Mouse (Mus musculus) hindbrain, embryonic 14.5 days (tissue): ENCODE data around the gene Srf. TPM values are rescaled to one million over a fixed set of nuclear protein-coding genes. Genes with fewer than 3 reads are reported as not detected.

Experiments
- ATAC-seq: fragments of 200-750 bp; cut with Nextera tagmentation; 2 replicates; pipeline ENCODE4 v1.8.0; 2017; ENCODE audit warnings: moderate number of reproducible peaks, mild to moderate bottlenecking, moderate TSS enrichment, moderate library complexity; ENCODE audit not compliant: low FRiP score
- DNase-seq: peaks from one replicate; pipeline ENCODE4 v3.0.0-alpha.2; 2015; ENCODE audit warnings: low spot score
- H3K27ac ChIP-seq: fragments of 300-500 bp; sonication (generic); 2 replicates; pipeline ENCODE4 v1.5.1; 2014; ENCODE audit warnings: mild to moderate bottlenecking, moderate library complexity
- H3K27me3 ChIP-seq: fragments of 300-500 bp; sonication (generic); 2 replicates; pipeline ENCODE4 v1.6.1; 2014; ENCODE audit warnings: mild to moderate bottlenecking, low read length, mixed read lengths; ENCODE audit not compliant: control insufficient read depth, insufficient read depth
- H3K36me3 ChIP-seq: fragments of 300-500 bp; sonication (generic); replicated peaks from 2 replicates; pipeline ENCODE4 v1.6.1; 2014; ENCODE audit not compliant: control insufficient read depth, insufficient read depth
- H3K4me1 ChIP-seq: fragments of 300-500 bp; sonication (generic); replicated peaks from 2 replicates; pipeline ENCODE4 v1.6.1; 2014; ENCODE audit warnings: antibody characterized with exemption, low read length, mixed read lengths; ENCODE audit not compliant: control insufficient read depth, insufficient read depth
- H3K4me2 ChIP-seq: fragments of 300-500 bp; sonication (generic); replicated peaks from 2 replicates; pipeline ENCODE4 v1.6.1; 2014; ENCODE audit warnings: mild to moderate bottlenecking, moderate library complexity
- H3K4me3 ChIP-seq: fragments of 300-500 bp; sonication (generic); replicated peaks from 2 replicates; pipeline ENCODE4 v1.5.1; 2014; ENCODE audit warnings: mild to moderate bottlenecking, low read length
- H3K9ac ChIP-seq: fragments of 300-500 bp; sonication (generic); 2 replicates; pipeline ENCODE4 v1.6.1; 2014
- H3K9me3 ChIP-seq: fragments of 300-500 bp; sonication (generic); 2 replicates; pipeline ENCODE4 v1.6.1; 2016; ENCODE audit warnings: low read length; ENCODE audit not compliant: control insufficient read depth
- WGBS: fragments of 180-500 bp; shearing (Covaris S2); extraction: QIAGEN DNeasy Blood & Tissue Kit; methylation state at CpG from one replicate; pipeline ENCODE4 v1.1.7; 2014; 5-methylcytosine and 5-hydroxymethylcytosine counted together
- polyA plus RNA-seq: library from polyadenylated mRNA; unstranded; fragments of >200 nt; fragmentation: Nextera tagmentation; extraction: Ambion mirVana; gene quantifications from 2 replicates; pipeline ENCODE4 v1.2.1, GENCODE M21; 2014

Gene Srf
- polyA plus RNA-seq, 1 experiment from 2014 or later, result 6.5 TPM

DNA sequence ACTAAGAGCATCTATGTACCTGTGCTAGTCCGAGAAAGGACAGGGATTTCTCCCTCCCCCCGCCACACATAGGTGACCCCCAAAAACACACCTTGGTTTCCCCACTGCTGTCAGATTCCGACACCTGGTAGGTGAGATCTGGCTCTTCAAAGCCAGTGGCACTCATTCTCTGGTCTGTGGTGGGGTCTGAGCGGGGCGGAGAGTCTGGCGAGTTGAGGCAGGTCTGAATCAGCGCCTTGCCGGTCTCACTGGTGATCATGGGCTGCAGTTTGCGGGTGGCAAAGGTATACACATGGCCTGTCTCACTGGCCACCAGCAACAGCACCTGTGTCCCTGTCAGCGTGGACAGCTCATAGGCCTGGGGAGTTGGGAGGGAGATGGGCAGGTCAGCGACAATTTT lies 2.5 kb downstream of the Srf start:
- Histone ChIP-seq H3K27ac (peak overlapping the region; percentile 49; the same call in 1 of the 2 replicates), H3K4me3 (peak overlapping the region; percentile 99), H3K9ac (peak overlapping the region; percentile 99; the same call in 1 of the 2 replicates), H3K4me1 (peaks cover 29% of the 10 kb centered on the region), H3K9me3 (no peaks in the 10 kb centered on the region), H3K4me2 (peak overlapping the region; percentile 74), H3K36me3 (peaks cover 41% of the 10 kb centered on the region), H3K27me3 (peaks cover 1% of the 10 kb centered on the region; the same call in 1 of the 2 replicates)
- no peak for DNase-seq
- WGBS, result 49% methylated on average over 11 of the region's 11 CpGs
- ATAC-seq, result no peak

DNA sequence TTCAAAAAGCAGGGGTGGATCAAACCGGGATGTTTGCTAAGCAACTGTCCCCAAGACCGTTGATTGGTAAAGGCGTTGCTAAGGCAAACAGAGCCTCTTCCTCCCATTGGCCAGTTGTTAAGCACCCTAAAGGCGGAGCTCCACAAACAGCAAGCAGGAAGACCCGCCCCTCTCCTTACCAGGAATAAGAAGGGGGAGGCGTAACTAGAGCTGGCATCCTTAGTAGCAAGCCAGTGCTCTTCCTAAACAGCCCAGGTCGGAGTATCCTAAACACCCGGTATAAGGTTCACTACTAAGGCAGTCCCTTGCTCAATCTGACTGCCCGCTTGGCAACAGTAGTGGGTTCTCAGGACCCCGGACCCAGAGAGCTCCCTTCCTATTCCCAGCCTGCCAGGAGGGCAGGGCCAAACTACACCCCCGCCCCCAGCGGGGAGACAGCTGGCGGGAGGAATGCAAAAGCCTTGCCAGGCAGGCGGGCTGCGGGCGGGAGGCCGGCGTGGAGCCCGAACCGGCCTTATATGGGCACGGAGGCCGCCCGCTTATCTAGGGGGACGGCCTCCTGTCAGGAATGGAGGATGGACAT lies 3.0 kb downstream of the Srf start:
- H3K4me2 ChIP-seq, result peak overlapping the region; percentile 74
- WGBS, result 3% methylated on average over 24 of the region's 24 CpGs
- peak overlapping the region; percentile 49 for H3K27ac ChIP-seq
- H3K9me3 ChIP-seq, result no peaks in the 10 kb centered on the region
- ATAC-seq (peak; percentile 75), DNase-seq (peak; percentile 85)
- peak overlapping the region; percentile 99 for H3K4me3 ChIP-seq
- H3K36me3 ChIP-seq, result peaks cover 46% of the 10 kb centered on the region
- H3K4me1 ChIP-seq, result peaks cover 29% of the 10 kb centered on the region
- H3K27me3 ChIP-seq, result peaks cover 5% of the 10 kb centered on the region; the same call in 1 of the 2 replicates
- H3K9ac ChIP-seq, result peak overlapping the region; percentile 99; the same call in 1 of the 2 replicates

DNA sequence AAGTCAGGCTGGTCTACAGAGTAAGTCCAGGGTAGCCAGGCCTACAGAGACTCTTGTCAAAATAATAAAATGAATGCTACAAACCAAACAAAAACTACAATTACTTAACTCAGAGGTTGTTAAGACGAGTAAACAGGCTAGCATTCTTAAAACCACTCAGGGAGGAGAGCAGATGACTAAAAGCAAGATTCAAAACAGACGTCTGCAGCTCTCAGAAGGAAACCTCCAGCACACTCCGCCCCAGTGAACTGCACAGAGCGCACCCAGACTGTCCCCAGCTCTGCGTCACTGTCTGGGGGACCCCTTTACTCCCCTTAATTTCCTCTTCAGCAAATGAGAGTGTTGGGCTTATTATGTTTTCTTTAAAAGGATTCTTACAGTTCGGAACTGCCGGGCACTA lies 3.8 kb downstream of the Srf start:
- Histone ChIP-seq H3K27ac (no peak overlapping the region), H3K9ac (0 out of 2 replicates have a peak overlapping the region, but pooled peaks have one; percentile 11), H3K4me1 (peaks cover 29% of the 10 kb centered on the region), H3K27me3 (peaks cover 7% of the 10 kb centered on the region; the same call in 1 of the 2 replicates), H3K36me3 (peaks cover 46% of the 10 kb centered on the region), H3K4me3 (peak overlapping the region; percentile 99; the same call in 1 of the 2 replicates), H3K9me3 (no peaks in the 10 kb centered on the region), H3K4me2 (peak overlapping the region; percentile 74)
- DNase-seq (no peak), ATAC-seq (no peak)
- 84% methylated on average over 7 of the region's 7 CpGs for WGBS

DNA sequence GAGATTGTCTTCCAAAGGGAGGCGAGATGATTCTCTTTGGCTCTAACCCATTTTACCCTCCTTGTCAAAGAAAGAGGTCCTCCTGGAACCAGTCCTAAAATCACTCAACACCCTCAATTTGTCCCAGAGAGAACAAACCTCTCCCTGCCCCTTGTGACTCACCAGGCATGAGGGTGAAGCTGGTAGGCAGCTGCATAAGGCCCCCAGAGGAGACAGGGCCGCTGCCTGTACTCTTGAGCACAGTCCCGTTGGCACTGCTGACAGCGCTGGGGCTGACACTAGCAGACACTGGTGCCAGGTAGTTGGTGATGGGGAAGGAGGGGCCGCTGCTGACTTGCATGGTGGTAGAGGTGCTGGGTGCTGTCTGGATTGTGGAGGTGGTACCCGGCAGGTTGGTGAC lies 4.6 kb downstream of the Srf start:
- ATAC-seq (no peak), DNase-seq (no peak)
- Histone ChIP-seq H3K9ac (no peak overlapping the region), H3K9me3 (no peaks in the 10 kb centered on the region), H3K27ac (no peak overlapping the region), H3K36me3 (peaks cover 46% of the 10 kb centered on the region), H3K27me3 (peaks cover 7% of the 10 kb centered on the region; the same call in 1 of the 2 replicates), H3K4me1 (peaks cover 30% of the 10 kb centered on the region), H3K4me2 (no peak overlapping the region), H3K4me3 (no peak overlapping the region)
- WGBS, result 95% methylated on average over 6 of the region's 6 CpGs

DNA sequence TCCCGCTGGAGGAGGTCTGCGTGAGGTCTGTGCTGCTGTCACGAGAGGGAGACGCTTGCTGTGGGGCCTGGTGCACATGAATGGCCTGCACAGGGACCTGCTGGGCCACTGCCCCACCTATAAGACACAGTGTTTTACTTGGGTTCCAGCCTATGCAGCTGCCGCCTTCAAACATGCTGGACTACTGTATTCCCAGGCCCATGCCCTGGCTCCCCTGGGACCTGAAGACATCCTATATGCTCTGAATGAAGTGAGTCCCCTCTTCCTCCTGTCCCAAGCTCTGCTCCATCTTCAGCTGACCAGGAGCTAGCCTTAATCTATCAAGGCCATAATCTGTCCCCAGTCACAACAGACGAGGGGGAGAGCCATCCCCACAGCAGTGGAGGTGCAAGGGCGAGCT lies 5.1 kb downstream of the Srf start:
- H3K4me2 ChIP-seq, result no peak overlapping the region
- H3K27ac ChIP-seq, result no peak overlapping the region
- H3K27me3 ChIP-seq, result peaks cover 7% of the 10 kb centered on the region; the same call in 1 of the 2 replicates
- H3K36me3 ChIP-seq, result peaks cover 46% of the 10 kb centered on the region
- no peak overlapping the region for H3K4me3 ChIP-seq
- no peak for ATAC-seq
- WGBS, result 93% methylated on average over 7 of the region's 7 CpGs
- H3K9me3 ChIP-seq, result no peaks in the 10 kb centered on the region
- H3K4me1 ChIP-seq, result peaks cover 32% of the 10 kb centered on the region
- H3K9ac ChIP-seq, result no peak overlapping the region
- no peak for DNase-seq

DNA sequence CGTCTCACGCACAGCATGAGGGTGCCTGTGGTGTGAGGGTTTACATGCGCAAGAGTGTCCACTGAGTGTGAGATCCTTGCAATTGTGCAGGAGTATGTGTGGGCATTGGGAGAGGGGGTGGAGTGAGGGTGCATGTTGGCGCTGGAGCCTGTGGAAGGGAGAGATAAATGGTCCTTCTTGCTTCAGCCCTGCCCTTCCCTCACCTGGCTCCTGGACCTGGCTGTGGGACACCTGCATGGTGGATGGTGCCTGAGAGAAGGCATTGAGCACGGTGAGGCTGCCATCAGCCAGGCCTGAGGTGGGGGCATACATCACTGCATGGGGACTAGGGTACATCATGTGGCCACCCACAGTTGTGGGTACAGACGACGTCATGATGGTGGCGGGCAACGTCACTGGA lies 6.3 kb downstream of the Srf start:
- H3K27ac ChIP-seq, result no peak overlapping the region
- peaks cover 7% of the 10 kb centered on the region; the same call in 1 of the 2 replicates for H3K27me3 ChIP-seq
- no peak overlapping the region for H3K4me3 ChIP-seq
- 89% methylated on average over 9 of the region's 9 CpGs for WGBS
- ATAC-seq (no peak), DNase-seq (no peak)
- peaks cover 31% of the 10 kb centered on the region for H3K4me1 ChIP-seq
- peaks cover 46% of the 10 kb centered on the region for H3K36me3 ChIP-seq
- H3K9ac ChIP-seq, result no peak overlapping the region
- H3K9me3 ChIP-seq, result no peaks in the 10 kb centered on the region
- H3K4me2 ChIP-seq, result no peak overlapping the region

DNA sequence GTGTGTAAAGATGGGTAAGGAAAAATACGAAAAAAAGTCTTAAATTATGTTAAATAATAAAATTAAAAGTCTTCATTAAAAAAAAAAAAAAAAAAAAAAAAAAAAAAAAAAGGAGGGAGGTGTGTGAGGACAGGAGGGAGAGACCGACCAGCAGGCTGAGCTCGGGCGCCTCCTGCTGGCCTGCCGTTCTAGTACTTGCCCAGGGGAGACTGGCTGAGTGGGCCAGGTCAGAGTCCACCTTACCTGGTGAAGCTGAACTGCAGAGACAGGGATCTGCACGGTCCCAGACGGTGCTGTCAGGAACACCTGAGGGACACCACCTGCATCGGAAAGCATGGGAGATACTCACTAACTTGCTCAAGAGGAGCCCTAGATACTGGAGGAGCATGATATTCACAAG lies 6.8 kb downstream of the Srf start:
- Histone ChIP-seq H3K36me3 (peaks cover 46% of the 10 kb centered on the region), H3K9ac (no peak overlapping the region), H3K27me3 (peaks cover 7% of the 10 kb centered on the region; the same call in 1 of the 2 replicates), H3K4me1 (peaks cover 26% of the 10 kb centered on the region), H3K9me3 (no peaks in the 10 kb centered on the region), H3K4me3 (no peak overlapping the region), H3K4me2 (no peak overlapping the region), H3K27ac (no peak overlapping the region)
- 32% methylated on average over 8 of the region's 8 CpGs for WGBS
- DNase-seq, result peak; percentile 66
- ATAC-seq, result no peak

DNA sequence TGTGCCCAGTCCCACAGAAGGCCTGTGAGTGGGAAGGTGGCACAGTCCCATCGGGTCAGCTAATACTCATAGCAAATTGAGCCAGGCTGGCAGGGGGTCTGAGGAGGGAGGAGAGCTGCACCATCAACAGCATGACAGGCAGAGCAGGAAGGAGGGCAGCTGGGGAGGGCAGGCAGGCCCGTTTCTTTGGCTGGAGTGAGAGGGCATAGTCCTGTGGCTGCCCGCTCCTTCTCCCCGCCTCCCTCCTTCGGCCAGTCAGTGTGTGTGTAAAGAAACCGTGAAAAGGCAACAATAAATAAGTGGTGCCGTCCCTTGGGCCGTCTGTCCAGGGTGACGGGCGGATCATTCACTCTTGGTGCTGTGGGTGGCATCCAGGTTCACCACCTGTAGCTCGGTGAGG lies 7.2 kb downstream of the Srf start:
- no peak overlapping the region for H3K9ac ChIP-seq
- no peak for ATAC-seq
- WGBS, result 52% methylated on average over 11 of the region's 11 CpGs

DNA sequence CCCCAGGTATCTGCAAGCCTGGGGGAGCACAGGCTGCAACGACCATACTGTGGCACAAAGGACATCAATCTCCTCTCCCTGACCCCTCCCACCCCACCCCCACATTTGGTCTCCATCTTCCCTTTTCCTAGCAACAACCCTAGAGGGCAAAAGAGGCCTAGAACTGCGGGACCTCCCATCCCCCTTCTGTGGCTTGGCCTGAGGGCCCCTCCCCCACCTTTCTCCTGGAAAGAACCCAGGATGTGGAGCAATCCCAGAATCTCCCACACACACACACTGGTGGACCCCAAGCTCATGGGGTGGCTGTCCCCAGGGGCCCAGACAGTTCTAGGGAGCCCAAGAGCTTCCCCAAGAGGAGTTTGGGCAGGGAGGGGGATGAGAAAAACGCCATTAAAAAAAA lies 8.1 kb downstream of the Srf start:
- peaks cover 13% of the 10 kb centered on the region for H3K4me1 ChIP-seq
- ATAC-seq (no peak), DNase-seq (no peak)
- H3K9me3 ChIP-seq, result no peaks in the 10 kb centered on the region
- H3K27ac ChIP-seq, result no peak overlapping the region
- H3K36me3 ChIP-seq, result peaks cover 53% of the 10 kb centered on the region
- no peak overlapping the region for H3K4me3 ChIP-seq
- peaks cover 7% of the 10 kb centered on the region; the same call in 1 of the 2 replicates for H3K27me3 ChIP-seq
- H3K4me2 ChIP-seq, result no peak overlapping the region
- 13% methylated on average over 3 of the region's 3 CpGs for WGBS
- H3K9ac ChIP-seq, result no peak overlapping the region

More for the DNA sequence above, 7.2 kb downstream of the Srf start:
- H3K4me2 ChIP-seq, result no peak overlapping the region
- no peak for DNase-seq
- H3K4me1 ChIP-seq, result peaks cover 22% of the 10 kb centered on the region
- no peaks in the 10 kb centered on the region for H3K9me3 ChIP-seq
- H3K36me3 ChIP-seq, result peaks cover 46% of the 10 kb centered on the region
- peaks cover 7% of the 10 kb centered on the region; the same call in 1 of the 2 replicates for H3K27me3 ChIP-seq
- H3K27ac ChIP-seq, result no peak overlapping the region
- no peak overlapping the region for H3K4me3 ChIP-seq
